Mouse (Mus musculus) stomach, postnatal 0 days (tissue): ENCODE measurements at regions not wholly inside any gene's neighbourhood (a gene's known extent, or its start where the extent isn't known, plus 50 kb on each side); places are given as distances from the start of the nearest gene placed in this dataset.

Experiments
- ATAC-seq: fragments of 200-750 bp; cut with Nextera tagmentation; 2 replicates; pipeline ENCODE4 v1.8.0; 2017; ENCODE audit not compliant: low FRiP score, low TSS enrichment
- DNase-seq: peaks from one replicate; pipeline ENCODE4 v3.0.0-alpha.2; 2016; ENCODE audit warnings: low spot score
- H3K27ac ChIP-seq: fragments of 300-500 bp; sonication (generic); replicated peaks from 2 replicates; pipeline ENCODE4 v1.5.1; 2014; ENCODE audit warnings: mild to moderate bottlenecking, control low read depth
- H3K27me3 ChIP-seq: fragments of 300-500 bp; sonication (generic); 2 replicates; pipeline ENCODE4 v1.6.1; 2014; ENCODE audit warnings: low read length; ENCODE audit not compliant: control insufficient read depth, insufficient read depth
- H3K36me3 ChIP-seq: fragments of 300-500 bp; sonication (generic); 2 replicates; pipeline ENCODE4 v1.6.1; 2014; ENCODE audit warnings: low read length, mixed read lengths; ENCODE audit not compliant: control insufficient read depth, insufficient read depth
- H3K4me1 ChIP-seq: fragments of 300-500 bp; sonication (generic); replicated peaks from 2 replicates; pipeline ENCODE4 v1.6.1; 2014; ENCODE audit warnings: antibody characterized with exemption; ENCODE audit not compliant: control insufficient read depth, insufficient read depth
- H3K4me2 ChIP-seq: fragments of 300-500 bp; sonication (generic); replicated peaks from 2 replicates; pipeline ENCODE4 v1.6.1; 2014; ENCODE audit warnings: low read depth, mild to moderate bottlenecking, control low read depth, moderate library complexity
- H3K4me3 ChIP-seq: fragments of 300-500 bp; sonication (generic); 2 replicates; pipeline ENCODE4 v1.5.1; 2014; ENCODE audit warnings: low read depth, low read length, control low read depth
- H3K9ac ChIP-seq: fragments of 300-500 bp; sonication (generic); 2 replicates; pipeline ENCODE4 v1.6.1; 2014; ENCODE audit warnings: mild to moderate bottlenecking, low read length, control low read depth, mixed read lengths
- H3K9me3 ChIP-seq: fragments of 300-500 bp; sonication (generic); 2 replicates; pipeline ENCODE4 v1.6.1; 2016; ENCODE audit warnings: low read length; ENCODE audit not compliant: control insufficient read depth
- CTCF ChIP-seq: IDR thresholded peaks from 2 replicates; pipeline ENCODE4 v1.5.1; 2016; ENCODE audit warnings: antibody characterized with exemption, low read depth, mild to moderate bottlenecking, moderate library complexity
- EP300 ChIP-seq: optimal IDR thresholded peaks from 2 replicates; pipeline ENCODE3; 2016; ENCODE audit warnings: antibody characterized with exemption
- WGBS: fragments of 180-500 bp; shearing (Covaris S2); extraction: QIAGEN DNeasy Blood & Tissue Kit; methylation state at CpG from one replicate; pipeline ENCODE4 v1.1.7; 2014; 5-methylcytosine and 5-hydroxymethylcytosine counted together

GRCm38 (mm10) chr5:17271722-17272479, 101.1 kb upstream of the Speer4f2 start:
- 42% methylated on average over 3 of the region's 3 CpGs for WGBS
- H3K9me3 ChIP-seq, result no peaks in the 10 kb centered on the region
- no peaks in the 10 kb centered on the region for H3K36me3 ChIP-seq
- H3K9ac ChIP-seq, result no peak overlapping the region
- ATAC-seq (peak; percentile 94), DNase-seq (peak; percentile 72)
- H3K27me3 ChIP-seq, result no peaks in the 10 kb centered on the region
- no peak overlapping the region for H3K4me3 ChIP-seq
- peak overlapping the region; percentile 65; the same call in 1 of the 2 replicates for H3K27ac ChIP-seq
- no peaks in the 10 kb centered on the region; the same call in 1 of the 2 replicates for H3K4me1 ChIP-seq
- H3K4me2 ChIP-seq, result no peak overlapping the region
- no peak for TF ChIP-seq CTCF
- peak; percentile 66 for TF ChIP-seq EP300

GRCm38 (mm10) chr5:17275346-17275745, 97.6 kb upstream of the Speer4f2 start:
- no peak overlapping the region for H3K4me2 ChIP-seq

GRCm38 (mm10) chr5:17276782-17277578, 96.0 kb upstream of the Speer4f2 start:
- H3K9me3 ChIP-seq, result no peaks in the 10 kb centered on the region
- H3K36me3 ChIP-seq, result no peaks in the 10 kb centered on the region
- no peak for DNase-seq
- no peak overlapping the region for H3K27ac ChIP-seq
- TF ChIP-seq EP300 (no peak), CTCF (no peak)
- H3K9ac ChIP-seq, result no peak overlapping the region
- no peak overlapping the region for H3K4me2 ChIP-seq
- WGBS, result 77% methylated on average over 3 of the region's 3 CpGs
- no peak for ATAC-seq
- no peaks in the 10 kb centered on the region for H3K27me3 ChIP-seq
- H3K4me1 ChIP-seq, result no peaks in the 10 kb centered on the region
- H3K4me3 ChIP-seq, result no peak overlapping the region

More at GRCm38 (mm10) chr5:17275346-17275745, 97.6 kb upstream of the Speer4f2 start:
- Histone ChIP-seq H3K4me1 (no peaks in the 10 kb centered on the region; the same call in 1 of the 2 replicates), H3K27ac (no peak overlapping the region), H3K9me3 (no peaks in the 10 kb centered on the region), H3K9ac (no peak overlapping the region), H3K4me3 (no peak overlapping the region), H3K36me3 (no peaks in the 10 kb centered on the region), H3K27me3 (no peaks in the 10 kb centered on the region)
- 96% methylated on average over 2 of the region's 2 CpGs for WGBS
- TF ChIP-seq CTCF (no peak), EP300 (no peak)
- ATAC-seq, result no peak
- DNase-seq, result no peak

GRCm38 (mm10) chr5:17280203-17280602, 92.8 kb upstream of the Speer4f2 start:
- H3K27ac ChIP-seq, result no peak overlapping the region
- TF ChIP-seq EP300, result no peak
- TF ChIP-seq CTCF, result no peak
- H3K4me2 ChIP-seq, result no peak overlapping the region
- H3K9me3 ChIP-seq, result no peaks in the 10 kb centered on the region
- no peak for ATAC-seq
- H3K4me3 ChIP-seq, result no peak overlapping the region
- H3K27me3 ChIP-seq, result no peaks in the 10 kb centered on the region
- no peaks in the 10 kb centered on the region for H3K4me1 ChIP-seq
- H3K9ac ChIP-seq, result no peak overlapping the region
- DNase-seq, result no peak
- 55% methylated on average over 4 of the region's 4 CpGs for WGBS
- H3K36me3 ChIP-seq, result no peaks in the 10 kb centered on the region

- no peak for DNase-seq
- Histone ChIP-seq H3K4me1 (no peaks in the 10 kb centered on the region), H3K9ac (no peak overlapping the region), H3K27me3 (no peaks in the 10 kb centered on the region), H3K4me3 (no peak overlapping the region), H3K4me2 (no peak overlapping the region), H3K27ac (no peak overlapping the region), H3K9me3 (no peaks in the 10 kb centered on the region), H3K36me3 (no peaks in the 10 kb centered on the region)
- 97% methylated on average over 2 of the region's 2 CpGs for WGBS
- TF ChIP-seq CTCF (no peak), EP300 (no peak)
- no peak for ATAC-seq
Observed at GRCm38 (mm10) chr5:17280951-17281350, 92.0 kb upstream of the Speer4f2 start.

- no peak for TF ChIP-seq EP300
- no peak for TF ChIP-seq CTCF
- DNase-seq (no peak), ATAC-seq (no peak)
- H3K9ac ChIP-seq, result no peak overlapping the region
- 59% methylated on average over 1 of the region's 1 CpGs for WGBS
- H3K9me3 ChIP-seq, result no peaks in the 10 kb centered on the region
- no peaks in the 10 kb centered on the region for H3K27me3 ChIP-seq
- no peak overlapping the region for H3K27ac ChIP-seq
- no peaks in the 10 kb centered on the region for H3K36me3 ChIP-seq
- H3K4me3 ChIP-seq, result no peak overlapping the region
- H3K4me2 ChIP-seq, result no peak overlapping the region
- H3K4me1 ChIP-seq, result no peaks in the 10 kb centered on the region
Observed at GRCm38 (mm10) chr5:17289028-17289427, 84.0 kb upstream of the Speer4f2 start.
